20 mouse cellular contexts compared by ENCODE assay signal in the genomic region with DNA sequence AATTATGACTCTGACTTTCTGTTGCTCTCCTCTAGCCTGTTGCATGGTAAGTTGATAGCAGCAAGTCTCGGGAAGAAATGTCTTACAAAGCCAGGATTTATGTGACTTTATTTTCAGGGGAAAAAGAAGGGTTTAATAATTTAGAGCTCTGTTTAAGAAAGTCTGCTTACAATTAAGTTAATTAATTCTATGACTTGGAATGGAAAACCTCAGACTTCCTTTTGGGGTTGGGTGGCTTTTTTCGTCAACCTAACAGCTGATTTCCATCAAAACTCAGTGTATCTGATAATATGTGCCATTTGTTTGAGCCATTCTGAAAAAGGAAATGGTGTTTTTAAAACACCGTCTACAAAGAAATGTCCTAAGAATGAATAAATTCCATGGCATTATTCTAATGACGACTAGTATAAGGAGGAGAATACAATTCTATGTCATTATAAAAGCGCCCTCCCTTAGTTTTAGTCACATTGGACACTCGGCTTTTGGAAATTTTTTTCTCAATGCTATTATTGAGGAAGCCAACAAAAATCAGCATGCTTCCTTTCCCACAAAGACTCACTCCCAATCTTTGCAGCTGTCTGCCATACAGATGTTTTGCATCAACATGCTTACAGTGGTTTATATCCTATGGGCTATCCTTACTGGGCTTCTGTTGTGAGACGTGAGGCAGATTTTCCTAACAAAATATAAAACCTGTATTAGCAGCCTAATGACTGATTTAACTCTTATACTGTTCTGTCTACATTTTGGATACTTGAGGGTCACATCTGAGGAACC. TPM values are rescaled to one million over a fixed set of nuclear protein-coding genes. Genes with fewer than 3 reads are reported as not detected.
DNase-seq lines count a peak whose midpoint lies in the region; ATAC-seq and TF ChIP-seq lines count a peak whose summit lies in the region.
"Had no signal": no experiment of that assay in that cellular context is flagged by ENCODE, and none has a peak within 500 bp of the region (broad histone marks: within the 10 kb centered on the region; RNA-seq: fewer than 3 reads in every experiment).

No protein-coding gene starts in this region.

- H3K4me1 ChIP-seq in kidney, postnatal 0 days (replicated peaks; ENCODE audit: insufficient read depth, low read length): no peaks in the 10 kb centered on the region
- H3K4me1 ChIP-seq in stomach, embryonic 14.5 days (ENCODE audit: control insufficient read depth, insufficient read depth, low read length): no peaks in the 10 kb centered on the region
- H3K4me1 ChIP-seq in stomach, postnatal 0 days (replicated peaks; ENCODE audit: control insufficient read depth, insufficient read depth): no peaks in the 10 kb centered on the region
- peaks cover 16% of the 10 kb centered on the region for H3K4me1 ChIP-seq in limb, embryonic 10.5 days
- H3K4me1 ChIP-seq: limb, embryonic 15.5 days; liver, embryonic 15.5 days; neural tube, embryonic 12.5 days had no signal

- WGBS in kidney, postnatal 0 days: 56% methylated on average over 7 of the region's 7 CpGs
- 48% methylated on average over 7 of the region's 7 CpGs for WGBS in stomach, embryonic 14.5 days
- 55% methylated on average over 7 of the region's 7 CpGs for WGBS in stomach, postnatal 0 days
- 46% methylated on average over 7 of the region's 7 CpGs for WGBS in limb, embryonic 10.5 days

- H3K4me3 ChIP-seq in kidney, postnatal 0 days (replicated peaks; ENCODE audit: low read depth, low read length): no peak overlapping the region
- H3K4me3 ChIP-seq in stomach, embryonic 14.5 days (ENCODE audit: low read depth, low read length): no peak overlapping the region
- H3K4me3 ChIP-seq in stomach, postnatal 0 days (ENCODE audit: low read depth, low read length): no peak overlapping the region
- H3K4me3 ChIP-seq in limb, embryonic 10.5 days: no peak overlapping the region
- H3K4me3 ChIP-seq: heart, adult 2 months; limb, embryonic 15.5 days; liver, embryonic 15.5 days; neural tube, embryonic 12.5 days had no signal

- H3K27ac ChIP-seq in kidney, postnatal 0 days: no peak overlapping the region
- peak overlapping the region; percentile 22; the same call in 1 of the 2 replicates for H3K27ac ChIP-seq in stomach, embryonic 14.5 days (ENCODE audit: low read length)
- no peak overlapping the region for H3K27ac ChIP-seq in stomach, postnatal 0 days (replicated peaks)
- H3K27ac ChIP-seq in limb, embryonic 10.5 days: peak overlapping the region; percentile 21; the same call in 1 of the 2 replicates
- H3K27ac ChIP-seq: heart, adult 2 months; limb, embryonic 15.5 days; liver, embryonic 15.5 days; neural tube, embryonic 12.5 days had no signal

- ATAC-seq in kidney, postnatal 0 days (replicated peaks; ENCODE audit: low FRiP score, low read depth): no peak
- ATAC-seq in stomach, embryonic 14.5 days (ENCODE audit: insufficient number of reproducible peaks, insufficient read depth, low FRiP score, low read depth): no peak
- ATAC-seq in stomach, postnatal 0 days (ENCODE audit: low FRiP score, low TSS enrichment): no peak
- ATAC-seq: forebrain, embryonic 14.5 days; hindbrain, embryonic 16.5 days had no signal

- H3K9me3 ChIP-seq in kidney, postnatal 0 days (replicated peaks; ENCODE audit: low read length): no peaks in the 10 kb centered on the region
- H3K9me3 ChIP-seq in stomach, embryonic 14.5 days (ENCODE audit: control insufficient read depth, low read depth, low read length): no peaks in the 10 kb centered on the region
- no peaks in the 10 kb centered on the region for H3K9me3 ChIP-seq in stomach, postnatal 0 days (ENCODE audit: control insufficient read depth, low read length)
- H3K9me3 ChIP-seq in limb, embryonic 10.5 days (replicated peaks): no peaks in the 10 kb centered on the region
- H3K9me3 ChIP-seq: limb, embryonic 15.5 days; liver, embryonic 15.5 days; neural tube, embryonic 12.5 days had no signal

- no peaks in the 10 kb centered on the region for H3K27me3 ChIP-seq in kidney, postnatal 0 days (ENCODE audit: insufficient read depth, low read length)
- H3K27me3 ChIP-seq in stomach, embryonic 14.5 days (ENCODE audit: control insufficient read depth, insufficient read depth, low read length): no peaks in the 10 kb centered on the region
- H3K27me3 ChIP-seq in stomach, postnatal 0 days (ENCODE audit: control insufficient read depth, insufficient read depth, low read length): no peaks in the 10 kb centered on the region
- no peaks in the 10 kb centered on the region for H3K27me3 ChIP-seq in limb, embryonic 10.5 days (ENCODE audit: low read depth, poor library complexity, severe bottlenecking)
- H3K27me3 ChIP-seq: limb, embryonic 15.5 days; liver, embryonic 15.5 days; neural tube, embryonic 12.5 days had no signal

- 0 out of 2 replicates have a peak, but pooled peaks cover 5% of the 10 kb centered on the region for H3K36me3 ChIP-seq in kidney, postnatal 0 days (ENCODE audit: insufficient read depth, low read length)
- H3K36me3 ChIP-seq in stomach, embryonic 14.5 days (ENCODE audit: control insufficient read depth, insufficient read depth, low read length): peaks cover 18% of the 10 kb centered on the region
- H3K36me3 ChIP-seq in stomach, postnatal 0 days (ENCODE audit: control insufficient read depth, insufficient read depth, low read length): 0 out of 2 replicates have a peak, but pooled peaks cover 2% of the 10 kb centered on the region
- peaks cover 76% of the 10 kb centered on the region for H3K36me3 ChIP-seq in limb, embryonic 10.5 days
- H3K36me3 ChIP-seq: liver, embryonic 15.5 days had no signal

- DNase-seq in kidney, postnatal 0 days (ENCODE audit: low spot score): peak; percentile 80
- no peak for DNase-seq in kidney, adult 8-10 months
- no peak for DNase-seq in stomach, postnatal 0 days (ENCODE audit: low spot score)
- no peak for DNase-seq in limb, embryonic 10.5 days (ENCODE audit: low spot score)
- no peak for DNase-seq in spleen, postnatal 36 days (ENCODE audit: low spot score in 2 of 2)
- no peak for DNase-seq in left cerebral cortex, adult 18-20 months (ENCODE audit: low spot score in 2 of 2)
- DNase-seq: adrenal gland, adult 8-10 months; cerebellum, postnatal 10 days; gastrocnemius, postnatal 25 days; heart, adult 2 months; layer of hippocampus, adult 9-11 months; right cerebral cortex, postnatal 4 days; thymus, postnatal 25 days had no signal

- H3K4me2 ChIP-seq in kidney, postnatal 0 days (ENCODE audit: low read length): 0 out of 2 replicates have a peak overlapping the region, but pooled peaks have one; percentile 5
- no peak overlapping the region for H3K4me2 ChIP-seq in stomach, embryonic 14.5 days (replicated peaks; ENCODE audit: low read depth, low read length)
- H3K4me2 ChIP-seq in stomach, postnatal 0 days (replicated peaks; ENCODE audit: low read depth): no peak overlapping the region
- H3K4me2 ChIP-seq: limb, embryonic 15.5 days; liver, embryonic 15.5 days; midbrain, embryonic 11.5 days; neural tube, embryonic 12.5 days had no signal

- H3K9ac ChIP-seq in kidney, postnatal 0 days (ENCODE audit: low read depth, low read length): no peak overlapping the region
- no peak overlapping the region for H3K9ac ChIP-seq in stomach, embryonic 14.5 days (replicated peaks; ENCODE audit: low read depth, low read length)
- no peak overlapping the region for H3K9ac ChIP-seq in stomach, postnatal 0 days (ENCODE audit: low read length)
- H3K9ac ChIP-seq: limb, embryonic 15.5 days; liver, embryonic 15.5 days; neural tube, embryonic 12.5 days had no signal

- TF ChIP-seq CTCF in kidney, postnatal 0 days (IDR thresholded peaks at IDR 0.05; ENCODE audit: low read depth): no peak
- no peak for TF ChIP-seq CTCF in stomach, postnatal 0 days (IDR thresholded peaks at IDR 0.05; ENCODE audit: low read depth)

- no peak for TF ChIP-seq EP300 in stomach, postnatal 0 days (optimal IDR thresholded peaks at IDR 0.05)

RNA-seq across cellular contexts. Expression of gene Vcan, which starts 34.0 kb away (rescaled TPM):
- 36.8 and 37.1 TPM in 2 replicates for polyA plus RNA-seq in kidney, postnatal 0 days (2015; fragmentation: Nextera tagmentation; extraction: Ambion mirVana)
- 64.8 and 66.9 TPM in 2 replicates for polyA plus RNA-seq in stomach, embryonic 14.5 days (2014; fragmentation: Nextera tagmentation; extraction: Ambion mirVana)
- polyA plus RNA-seq in stomach, postnatal 0 days (2015; fragmentation: Nextera tagmentation; extraction: Ambion mirVana): 7.6 and 10.0 TPM in 2 replicates
- 44.9 and 74.8 TPM in 2 replicates for polyA plus RNA-seq in limb, embryonic 10.5 days (2016; fragmentation: Nextera tagmentation; extraction: Ambion mirVana)
- total RNA-seq in left cerebral cortex, adult 18-20 months (2021): 10 to 100 TPM in 1 of 2 experiments, 1 to 10 TPM in 1; 8.2 to 11.8 TPM

Comparison
In these comparisons a context has a peak if more than half of its experiments do, and no peak if none do; other contexts are left out.
1. H3K27ac ChIP-seq: peak in stomach, embryonic 14.5 days (single experiment) and limb, embryonic 10.5 days (single experiment); none in kidney, postnatal 0 days (single experiment) and stomach, postnatal 0 days (single experiment).